Mouse (Mus musculus): ENCODE results near the gene Acp6. TPM values are rescaled to one million over a fixed set of nuclear protein-coding genes. Genes with fewer than 3 reads are reported as not detected.
"Not testable (repeated sequence)": the region's sequence is repeated elsewhere in the genome, so short reads cannot be mapped to it uniquely, and the experiment has no call there.

The Acp6 gene
- polyA plus RNA-seq (2015; fragmentation: Nextera tagmentation; extraction: Ambion mirVana), result 38.1 and 45.3 TPM in 2 replicates

DNA sequence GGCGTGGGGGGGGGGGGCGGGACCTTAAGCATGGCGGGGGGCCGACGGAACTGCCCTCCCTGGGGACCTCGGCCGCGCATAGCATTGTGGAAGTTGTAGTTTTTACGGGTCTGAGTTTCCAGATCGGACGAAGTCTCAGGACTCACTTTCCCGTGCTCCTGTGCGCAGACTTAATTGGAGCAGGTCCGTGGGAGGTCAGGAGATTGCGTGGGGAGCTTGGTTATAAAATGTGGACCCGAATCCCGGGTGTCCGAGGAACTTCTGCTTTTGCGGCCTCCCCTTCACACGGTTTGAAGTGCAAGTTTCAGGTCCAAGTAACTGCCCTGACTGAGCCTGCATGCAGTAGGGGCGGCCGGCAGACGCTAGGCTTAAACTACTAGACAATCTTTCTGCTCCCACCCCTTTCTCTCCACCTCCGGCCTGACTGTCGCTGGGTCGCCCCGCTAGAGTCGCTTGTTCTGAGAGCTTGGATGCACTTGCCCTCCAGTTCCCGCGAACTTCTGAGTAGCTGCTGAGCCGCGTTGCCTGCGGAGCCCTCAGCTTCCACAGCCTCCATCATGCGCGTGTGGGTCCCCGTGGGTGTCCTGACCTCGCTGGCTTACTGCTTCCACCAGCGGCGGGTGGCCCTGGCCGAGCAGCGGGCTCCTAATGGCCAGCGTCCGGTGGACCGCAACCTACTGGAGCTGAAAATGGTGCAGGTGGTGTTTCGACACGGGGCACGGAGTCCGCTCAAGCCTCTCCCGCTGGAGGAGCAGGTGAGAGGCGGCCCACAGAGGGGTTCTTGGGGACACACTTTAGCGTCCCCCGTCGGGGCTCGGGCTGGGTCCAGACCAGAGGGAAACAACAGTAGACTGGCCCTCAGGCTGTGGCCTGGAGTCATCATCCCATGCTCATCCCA is at the start of gene Acp6:
Gene Acp6 (plus strand): TSS at position 167 of the 898 bp plus-strand sequence.
- peak; percentile 91 for DNase-seq (ENCODE audit: low spot score)

DNA sequence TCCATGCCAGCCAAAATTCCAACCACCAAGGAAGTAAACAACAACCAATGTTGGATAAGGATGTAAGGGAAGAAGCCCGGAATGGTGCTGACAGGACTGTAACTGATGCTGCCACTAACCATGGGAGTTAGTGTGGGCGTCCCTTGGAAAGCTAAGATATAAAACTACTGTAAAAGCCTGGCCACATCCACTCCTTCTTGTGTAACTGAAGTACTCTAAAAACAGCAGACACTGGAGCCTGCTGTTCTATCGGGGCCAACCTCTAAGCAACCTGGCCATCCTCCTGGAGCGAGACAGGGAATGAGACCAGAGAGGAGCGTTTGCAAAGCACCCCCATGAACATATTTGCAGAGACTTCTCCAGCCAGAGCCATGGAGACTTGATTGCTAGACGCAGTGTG is 41.1 kb upstream of the Acp6 start:
- no peak for DNase-seq (ENCODE audit: low spot score)

DNA sequence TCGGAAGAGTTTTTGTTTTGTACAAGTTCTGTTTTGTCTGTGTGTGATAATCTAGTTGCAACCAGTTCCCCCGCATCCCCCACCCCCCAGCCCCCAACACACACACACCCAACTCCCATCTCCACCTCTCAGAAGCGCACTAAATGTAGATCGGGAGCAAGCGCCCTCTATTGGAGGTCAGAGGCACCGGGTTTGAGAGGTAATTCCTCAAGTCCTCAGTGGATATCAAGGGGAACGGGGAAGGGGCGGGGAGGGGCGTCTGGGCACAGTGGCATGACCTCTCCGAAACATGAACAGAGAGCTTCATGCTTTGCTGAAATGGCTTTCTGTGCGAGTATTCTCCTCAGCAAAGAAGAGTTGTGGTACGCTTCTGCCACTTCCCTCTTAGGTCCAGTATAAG is 40.3 kb upstream of the Acp6 start:
- no peak for DNase-seq (ENCODE audit: low spot score)

DNA sequence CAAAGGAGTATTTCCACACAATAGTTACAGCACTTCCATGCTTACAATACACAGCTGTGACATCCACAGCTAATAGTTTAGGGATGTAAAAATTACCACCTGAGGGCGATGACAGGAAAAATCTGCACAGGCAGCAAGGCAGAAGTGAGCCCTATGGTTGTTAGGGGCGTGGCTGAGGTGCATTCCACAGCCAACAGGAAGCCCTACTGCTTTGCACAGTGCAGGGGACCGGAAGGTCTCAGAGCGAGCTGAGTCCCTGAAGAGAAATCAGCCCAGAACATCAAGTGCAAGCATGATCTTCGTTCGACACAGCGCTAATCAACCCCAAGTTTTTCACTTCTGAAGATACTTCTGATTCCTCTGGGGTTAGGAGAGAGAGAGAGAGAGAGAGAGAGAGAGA is 34.4 kb upstream of the Acp6 start:
- peak; percentile 77 for DNase-seq (ENCODE audit: low spot score)

DNA sequence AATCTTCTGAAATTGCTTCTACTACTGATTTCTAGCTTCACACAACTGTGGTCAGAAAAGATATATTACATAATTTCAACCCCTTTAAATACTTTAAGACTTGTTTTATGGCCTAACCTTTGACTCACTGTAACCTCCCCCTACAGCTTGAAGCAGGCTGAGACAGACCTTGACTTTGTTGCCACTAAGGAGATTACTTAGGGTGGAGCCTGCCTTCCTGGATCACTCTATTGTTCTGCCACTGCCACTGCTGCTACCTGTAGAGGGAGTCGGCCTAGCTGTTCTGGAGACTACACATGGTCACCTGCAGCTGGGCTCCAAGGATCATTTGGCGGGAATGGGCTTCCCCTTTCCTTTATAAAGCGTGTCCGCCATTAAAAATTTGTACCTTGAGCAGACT is 29.2 kb upstream of the Acp6 start:
- no peak for DNase-seq (ENCODE audit: low spot score)

DNA sequence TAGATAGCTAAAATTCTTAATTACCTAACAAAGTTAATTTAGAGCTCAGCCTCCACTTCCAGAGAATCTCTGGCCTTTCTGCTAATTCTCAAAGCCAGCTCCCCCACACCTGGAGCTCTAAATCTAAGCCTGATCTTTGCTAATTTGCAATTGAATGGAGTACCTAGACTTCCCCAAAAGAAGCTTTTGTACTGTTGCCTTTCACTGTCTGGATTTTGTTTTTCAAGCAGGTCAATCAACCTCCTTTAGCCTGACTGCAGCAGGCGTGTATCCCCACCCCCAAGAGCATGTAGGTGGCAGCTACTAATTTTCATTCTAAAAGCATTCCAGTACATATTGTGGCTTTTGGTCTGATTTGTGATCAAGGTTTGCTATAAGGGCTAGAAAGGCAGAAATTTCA is 20.9 kb upstream of the Acp6 start:
- not testable (repeated sequence) for DNase-seq (ENCODE audit: low spot score)

DNA sequence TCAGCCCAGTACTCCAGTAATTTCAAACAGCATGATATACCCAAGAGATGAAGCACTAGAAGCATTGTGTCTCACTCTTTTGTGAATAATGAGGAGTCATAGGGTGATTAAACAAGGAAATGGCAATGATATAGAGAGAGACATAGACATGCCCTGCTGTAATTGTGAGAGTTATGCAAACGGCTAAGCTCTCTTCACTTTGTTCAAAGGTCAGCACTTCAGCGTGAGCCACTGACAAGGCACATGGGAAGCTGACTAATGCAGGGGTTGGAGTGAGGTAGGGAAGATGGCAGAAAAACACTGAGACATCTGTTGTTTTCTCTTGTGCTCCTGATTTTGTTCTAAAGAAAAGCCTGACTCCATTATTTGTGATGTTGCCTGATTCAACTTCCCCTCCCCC is 7.5 kb upstream of the Acp6 start:
- no peak for DNase-seq (ENCODE audit: low spot score)

DNA sequence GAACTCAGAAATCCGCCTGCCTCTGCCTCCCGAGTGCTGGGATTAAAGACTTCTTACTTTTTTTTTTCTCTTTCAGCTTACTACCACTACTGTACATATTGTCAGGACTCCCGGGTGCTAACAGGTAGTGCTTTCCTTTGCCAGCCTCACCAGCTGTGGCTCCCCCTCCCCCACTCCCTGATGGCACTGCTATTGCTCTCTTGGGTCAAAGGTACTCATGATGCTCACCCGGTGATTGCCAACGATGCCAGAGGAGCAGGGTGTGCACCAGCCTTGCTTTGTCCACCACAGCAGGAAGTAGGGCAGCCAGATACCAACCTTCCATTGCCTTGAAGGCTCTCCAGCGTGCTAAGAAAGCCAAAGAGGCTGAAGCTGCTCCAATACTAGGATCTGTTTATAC is 2.1 kb upstream of the Acp6 start:
- DNase-seq (ENCODE audit: low spot score), result no peak

DNA sequence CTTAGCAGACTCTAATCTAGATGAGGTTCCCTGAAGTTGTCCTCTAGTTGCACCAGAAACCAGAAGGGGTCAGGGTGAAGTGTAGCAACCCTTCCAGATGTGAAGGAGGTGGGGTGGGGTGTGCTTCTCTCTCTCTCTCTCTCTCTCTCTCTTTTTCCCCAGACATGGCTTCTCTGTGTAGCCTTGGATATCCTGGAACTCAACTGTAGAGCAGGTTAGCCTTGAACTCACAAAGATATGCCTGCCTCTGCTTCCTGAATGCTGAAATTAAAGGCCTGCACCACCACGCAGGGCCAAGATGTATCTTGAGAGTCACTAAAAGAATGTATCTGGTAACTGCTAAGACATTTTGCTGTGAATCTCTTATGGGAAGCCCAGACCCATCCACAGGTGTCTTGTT is 1.3 kb upstream of the Acp6 start:
- DNase-seq (ENCODE audit: low spot score), result no peak

DNA sequence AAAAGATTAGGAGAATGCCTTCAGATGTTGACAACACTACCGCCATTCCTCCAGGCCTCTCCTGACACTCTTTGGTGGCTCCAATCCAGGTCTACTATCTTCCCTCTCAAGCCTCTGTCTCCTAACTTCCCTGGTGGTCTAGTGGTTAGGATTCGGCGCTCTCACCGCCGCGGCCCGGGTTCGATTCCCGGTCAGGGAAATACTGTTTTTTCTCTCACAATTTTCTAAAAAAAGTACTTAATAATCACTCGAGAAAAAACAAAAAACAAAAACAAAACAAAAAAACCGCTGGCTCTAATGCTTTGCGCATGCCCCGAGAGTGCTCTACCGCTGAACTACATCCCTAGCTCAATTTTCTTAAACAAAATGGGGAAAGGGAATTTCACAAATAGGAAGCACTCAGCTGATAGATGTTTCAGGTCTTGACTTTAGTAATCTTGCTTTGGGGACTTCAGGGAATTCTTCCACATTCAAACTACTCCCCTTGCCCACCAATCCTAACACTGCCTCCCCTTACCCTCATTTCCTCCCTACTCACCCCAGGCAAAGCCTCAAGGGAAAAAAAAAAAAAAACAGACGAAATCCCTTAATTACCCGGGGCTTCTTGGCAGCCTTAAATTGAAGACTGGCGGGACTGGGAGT is 498 bp upstream of the Acp6 start:
- DNase-seq (ENCODE audit: low spot score), result peak; percentile 65

DNA sequence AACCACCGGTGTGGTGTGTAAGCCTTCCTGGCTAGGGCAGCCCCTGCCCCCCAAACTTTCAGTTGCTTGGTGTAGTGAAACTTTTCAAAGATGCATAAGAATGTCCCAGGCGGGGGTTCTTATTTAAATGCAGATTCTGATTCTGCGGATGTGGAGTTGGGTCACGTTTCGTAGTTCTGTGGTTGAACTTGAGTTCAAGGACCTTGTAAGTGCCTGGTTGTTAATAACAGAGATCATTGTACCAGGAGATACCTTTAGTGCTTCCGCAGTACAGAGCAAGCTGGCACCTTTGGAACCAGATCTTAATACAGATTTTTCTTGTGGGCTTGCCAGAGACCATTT is 903 bp downstream of the Acp6 start:
- peak; percentile 20 for DNase-seq (ENCODE audit: low spot score)

DNA sequence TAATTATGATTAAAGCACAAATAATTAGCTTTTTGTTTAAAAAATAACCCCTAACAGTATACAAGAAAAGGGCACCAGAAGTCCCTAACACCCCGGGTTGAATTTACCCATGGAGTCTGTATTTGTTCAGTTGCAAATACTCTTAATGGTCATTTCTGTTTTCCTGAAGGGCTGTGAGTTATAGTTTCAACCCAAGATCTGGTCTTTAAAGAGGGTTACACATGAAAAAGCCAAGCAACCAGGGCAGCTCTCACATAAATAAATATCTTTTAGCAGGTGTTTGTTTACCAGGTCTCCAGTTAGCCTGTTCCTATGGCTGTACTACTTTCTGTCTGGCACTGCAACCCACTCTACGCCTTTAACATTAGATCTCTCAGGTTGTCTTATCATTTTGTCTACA is 1.4 kb downstream of the Acp6 start:
- DNase-seq (ENCODE audit: low spot score), result no peak

DNA sequence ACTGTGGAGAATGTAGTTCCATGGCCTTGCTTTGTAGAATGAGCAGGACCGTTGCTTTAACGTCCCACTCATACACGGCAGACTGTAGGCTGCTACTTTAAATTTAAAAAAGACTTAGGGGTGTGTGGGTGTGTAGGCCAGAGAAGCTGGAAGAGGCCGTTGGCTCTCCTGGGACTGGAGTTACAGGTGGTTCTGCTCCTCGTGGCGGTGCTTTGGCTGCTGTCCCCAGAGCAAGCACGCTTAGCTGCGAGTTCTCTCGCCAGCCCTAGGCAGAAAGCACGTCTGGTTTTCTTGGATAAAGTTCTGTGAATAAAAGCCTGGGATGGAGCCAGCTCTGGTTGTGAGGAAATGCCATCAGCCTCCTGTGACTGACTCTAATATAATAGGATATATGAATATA is 2.3 kb downstream of the Acp6 start:
- no peak for DNase-seq (ENCODE audit: low spot score)

DNA sequence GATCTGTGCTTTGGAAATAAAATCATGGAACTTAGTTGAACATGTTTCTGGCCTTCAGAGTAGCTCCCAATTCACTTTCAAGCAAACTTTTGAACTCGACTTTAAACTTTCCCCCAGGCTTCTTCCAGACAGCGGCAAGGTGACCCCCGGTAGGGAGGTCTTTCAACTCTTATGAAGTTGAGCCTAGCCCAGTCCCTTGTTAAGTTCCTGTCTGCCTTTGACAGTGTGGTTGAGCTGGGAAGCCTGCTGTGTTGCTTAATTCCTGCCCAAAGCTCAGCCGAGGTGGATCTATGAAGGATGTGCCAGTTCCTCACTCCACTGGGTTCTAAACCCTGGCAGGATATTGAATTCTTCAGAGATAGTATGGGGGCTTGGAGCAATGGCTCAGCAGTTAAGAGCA is 3.2 kb downstream of the Acp6 start:
- DNase-seq (ENCODE audit: low spot score), result no peak

DNA sequence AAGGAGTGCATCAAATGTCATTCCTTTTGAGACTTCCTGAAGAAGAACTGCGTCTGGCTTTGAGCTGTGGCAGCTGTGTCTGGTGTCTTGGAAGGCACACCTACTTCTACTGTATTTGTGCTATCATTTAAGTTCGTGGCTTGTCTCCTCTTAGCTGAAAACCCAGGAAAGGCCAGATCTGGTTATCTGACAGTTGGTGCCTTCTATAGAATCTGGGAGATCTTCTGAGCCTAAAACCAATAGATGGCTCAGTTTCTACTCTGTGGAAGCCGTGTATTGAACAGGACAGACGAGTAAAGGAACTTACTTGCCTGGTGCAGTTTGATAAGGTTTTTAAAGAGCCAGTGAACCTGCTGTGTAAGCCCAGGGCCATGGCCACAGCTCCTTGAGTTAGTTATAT is 5.9 kb downstream of the Acp6 start:
- no peak for DNase-seq (ENCODE audit: low spot score)

DNA sequence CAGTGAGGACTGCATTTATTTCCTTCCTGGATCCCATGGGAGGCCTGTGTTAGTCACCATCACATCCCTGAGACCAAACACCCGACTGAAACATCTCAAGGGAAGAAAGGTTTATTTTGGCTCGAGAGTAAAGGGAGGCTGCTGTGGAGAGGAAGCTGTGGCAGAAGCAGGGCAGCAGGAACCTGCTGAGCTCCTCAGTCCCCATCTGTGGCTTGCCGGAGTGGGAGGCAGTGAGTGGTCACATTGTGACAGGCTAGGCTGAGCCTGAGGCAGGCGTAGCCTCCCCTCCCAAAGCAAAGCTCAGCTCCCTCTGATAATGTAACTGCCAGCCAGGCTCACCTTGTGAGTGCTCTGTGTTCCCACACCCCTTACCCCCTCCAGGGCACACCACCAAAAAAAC is 8.5 kb downstream of the Acp6 start:
- DNase-seq (ENCODE audit: low spot score), result no peak

DNA sequence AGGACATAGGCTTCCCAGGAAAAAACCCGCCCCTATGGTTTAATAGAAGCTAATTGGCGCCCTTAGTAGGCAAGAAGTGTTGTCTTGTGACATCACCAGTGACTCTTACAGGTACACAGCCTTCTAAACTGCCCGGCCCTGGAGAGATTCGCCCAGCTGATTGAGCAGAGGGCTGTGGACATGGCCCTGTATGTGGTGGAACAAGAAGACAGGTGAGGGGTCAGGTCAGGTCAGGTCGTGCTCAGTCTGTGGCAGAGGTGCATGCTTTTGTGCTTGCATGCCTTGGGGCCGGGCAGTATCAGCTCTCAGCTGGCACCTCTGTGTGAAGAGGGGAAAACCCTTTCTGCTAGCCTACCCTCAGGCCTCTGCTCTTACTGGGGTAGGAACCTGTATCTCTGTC is 13.0 kb downstream of the Acp6 start:
- DNase-seq (ENCODE audit: low spot score), result no peak

DNA sequence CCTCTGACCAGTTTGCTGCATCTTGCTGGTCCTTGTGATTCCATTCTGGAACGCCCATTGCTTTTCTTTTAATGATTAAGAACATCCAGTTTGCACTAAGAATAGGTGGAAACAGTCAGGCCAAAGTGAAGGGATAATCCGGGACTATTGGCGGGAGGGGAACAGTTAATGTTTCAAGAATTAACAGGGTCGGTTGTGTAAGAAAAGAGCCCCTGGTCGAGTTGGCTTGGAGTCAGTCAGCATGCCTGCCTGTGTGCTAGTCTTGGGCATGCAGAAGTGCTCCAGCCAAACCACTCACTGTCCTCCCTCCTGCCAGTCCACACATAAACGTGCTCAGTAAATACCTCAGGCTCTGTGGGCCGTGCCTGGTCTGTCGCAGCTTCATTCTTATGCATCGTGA is 13.7 kb downstream of the Acp6 start:
- DNase-seq (ENCODE audit: low spot score), result no peak

DNA sequence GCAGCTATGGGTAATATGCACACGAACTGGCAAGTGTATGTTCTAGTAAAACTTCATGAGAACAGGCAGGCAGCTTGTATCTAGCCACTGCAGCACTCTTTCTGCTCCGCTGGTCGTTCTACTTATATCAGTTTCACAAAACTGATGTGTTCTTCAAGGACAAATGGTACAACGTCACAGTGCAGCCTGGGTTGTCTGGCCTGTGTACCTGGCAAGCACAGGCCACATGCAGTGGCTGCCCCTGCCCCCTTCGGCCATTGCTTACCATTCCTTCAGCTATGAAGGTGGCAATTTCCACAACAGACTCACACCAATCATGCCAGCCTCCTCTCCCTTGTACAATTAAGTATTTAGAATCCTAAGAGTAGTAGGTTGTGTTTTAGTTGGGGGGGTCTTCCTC is 14.1 kb downstream of the Acp6 start:
- DNase-seq (ENCODE audit: low spot score), result no peak

DNA sequence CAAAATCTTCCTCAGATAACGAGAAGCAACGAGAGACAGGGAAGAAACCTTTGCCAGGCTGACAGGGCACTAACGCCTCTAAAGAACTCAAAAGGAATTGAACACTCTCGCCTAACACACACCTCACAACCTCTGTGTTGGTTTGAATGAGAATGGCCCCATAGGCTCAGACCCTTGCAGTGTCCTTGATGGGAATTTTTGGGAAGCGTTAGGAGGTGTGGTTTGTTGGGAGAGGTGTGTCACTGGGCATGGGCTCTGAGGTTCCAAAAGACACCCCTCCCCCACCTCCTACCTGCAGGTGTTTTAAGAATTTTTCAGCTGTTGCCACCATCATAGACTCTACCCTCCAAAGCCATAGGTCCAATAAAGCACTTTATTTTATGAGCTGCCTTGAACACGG is 20.3 kb downstream of the Acp6 start:
- DNase-seq (ENCODE audit: low spot score), result no peak

DNA sequence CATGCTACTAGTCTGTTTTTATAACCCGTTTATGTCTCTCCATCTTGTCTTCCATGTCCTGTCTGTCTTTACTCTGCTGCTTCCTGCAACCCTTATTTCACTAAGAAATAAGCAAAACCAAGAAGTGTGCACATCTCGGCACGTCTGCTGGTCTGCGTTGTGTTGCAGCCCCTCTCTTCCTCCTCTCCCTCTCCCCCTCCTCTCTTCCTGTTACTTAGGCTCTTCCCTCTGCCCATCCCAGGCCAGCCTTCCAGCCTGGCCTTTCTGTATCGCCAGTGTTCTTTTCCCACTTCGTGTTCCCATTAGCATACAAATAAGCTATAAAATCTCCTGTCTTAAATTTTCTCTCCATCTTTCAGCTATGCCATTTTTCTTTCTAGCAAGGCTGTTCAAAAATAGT is 21.9 kb downstream of the Acp6 start:
- DNase-seq (ENCODE audit: low spot score), result no peak

DNA sequence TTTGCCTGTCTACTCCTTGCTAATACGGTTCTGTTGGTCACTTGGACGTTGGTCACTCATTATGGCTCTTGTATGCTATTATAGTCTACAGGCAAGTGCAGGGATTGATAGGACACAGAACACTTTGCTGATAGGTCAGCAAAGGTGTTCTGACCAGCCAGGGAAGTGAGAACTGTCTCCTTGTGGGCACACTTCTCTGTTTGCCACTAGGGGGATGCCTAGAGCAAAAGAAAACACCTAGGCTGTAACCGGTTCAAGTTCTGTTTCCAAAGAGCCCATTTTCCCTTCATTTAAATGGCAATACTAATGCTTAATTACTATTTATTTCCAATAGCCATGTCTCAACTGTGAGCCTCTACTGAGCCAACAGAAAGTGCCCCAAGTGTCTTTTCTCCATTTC is 25.2 kb downstream of the Acp6 start:
- DNase-seq (ENCODE audit: low spot score), result peak; percentile 19
